Mouse (Mus musculus): Measurements from ENCODE around the gene Gabra4. TPM values are rescaled to one million over a fixed set of nuclear protein-coding genes. Genes with fewer than 3 reads are reported as not detected.

Gene Gabra4
- polyA plus RNA-seq (2016; fragmentation: Nextera tagmentation; extraction: Ambion mirVana): 2.1 and 2.4 TPM in 2 replicates

GRCm38 (mm10) chr5:71658115-71658497 lies at the start of gene Gabra4:
Gene Gabra4, minus strand, starts transcription at chr5:71658308.
- peak; percentile 33 for DNase-seq (ENCODE audit: extremely low spot score, low spot score)
- Histone ChIP-seq H3K4me3 (peak within 1 kb of the TSS; percentile 67), H3K36me3 (replicated peaks) (no peaks in the 10 kb centered on the region), H3K27me3 (ENCODE audit: poor library complexity, severe bottlenecking) (peaks cover 45% of the 10 kb centered on the region), H3K9me3 (no peaks in the 10 kb centered on the region), H3K27ac (peak within 1 kb of the TSS; percentile 68), H3K4me1 (peaks cover 22% of the 10 kb centered on the region)
- 0% methylated on average over 15 of the region's 15 CpGs for WGBS

GRCm38 (mm10) chr5:71701273-71701614 lies 43.1 kb upstream of the Gabra4 start:
- Histone ChIP-seq H3K4me1 (peaks cover 24% of the 10 kb centered on the region), H3K36me3 (replicated peaks) (no peaks in the 10 kb centered on the region), H3K27ac (peak overlapping the region; percentile 1; the same call in 1 of the 2 replicates), H3K9me3 (no peaks in the 10 kb centered on the region), H3K27me3 (ENCODE audit: poor library complexity, severe bottlenecking) (peaks cover 18% of the 10 kb centered on the region), H3K4me3 (peak overlapping the region; percentile 60)
- WGBS: under 1% methylated on average over 6 of the region's 6 CpGs
- DNase-seq (ENCODE audit: extremely low spot score, low spot score): no peak

- DNase-seq (ENCODE audit: extremely low spot score, low spot score): peak; percentile 67
- peaks cover 24% of the 10 kb centered on the region for H3K4me1 ChIP-seq
- peak overlapping the region; percentile 60 for H3K4me3 ChIP-seq
- peak overlapping the region; percentile 1; the same call in 1 of the 2 replicates for H3K27ac ChIP-seq
- no peaks in the 10 kb centered on the region for H3K9me3 ChIP-seq
- no peaks in the 10 kb centered on the region for H3K36me3 ChIP-seq (replicated peaks)
- H3K27me3 ChIP-seq (ENCODE audit: poor library complexity, severe bottlenecking): peaks cover 18% of the 10 kb centered on the region
- WGBS: under 1% methylated on average over 46 of the region's 46 CpGs
Observed at GRCm38 (mm10) chr5:71700468-71701272, 42.6 kb upstream of the Gabra4 start.

GRCm38 (mm10) chr5:71699696-71700467 lies 41.8 kb upstream of the Gabra4 start:
- no peak overlapping the region for H3K27ac ChIP-seq
- WGBS: under 1% methylated on average over 19 of the region's 19 CpGs
- peak; percentile 56 for DNase-seq (ENCODE audit: extremely low spot score, low spot score)
- peak overlapping the region; percentile 60 for H3K4me3 ChIP-seq
- peaks cover 18% of the 10 kb centered on the region for H3K27me3 ChIP-seq (ENCODE audit: poor library complexity, severe bottlenecking)
- no peaks in the 10 kb centered on the region for H3K9me3 ChIP-seq
- H3K4me1 ChIP-seq: peaks cover 24% of the 10 kb centered on the region
- no peaks in the 10 kb centered on the region for H3K36me3 ChIP-seq (replicated peaks)

GRCm38 (mm10) chr5:71665593-71665992 lies 7.5 kb upstream of the Gabra4 start:
- Histone ChIP-seq H3K4me3 (no peak overlapping the region), H3K27ac (no peak overlapping the region), H3K36me3 (replicated peaks) (no peaks in the 10 kb centered on the region), H3K4me1 (no peaks in the 10 kb centered on the region), H3K9me3 (no peaks in the 10 kb centered on the region), H3K27me3 (ENCODE audit: poor library complexity, severe bottlenecking) (no peaks in the 10 kb centered on the region)
- 67% methylated on average over 4 of the region's 4 CpGs for WGBS
- DNase-seq (ENCODE audit: extremely low spot score, low spot score): no peak

GRCm38 (mm10) chr5:71657482-71658114 lies 510 bp downstream of the Gabra4 start, which contains the start of gene Gabrb1:
Gene Gabrb1, plus strand, starts transcription at chr5:71658113.
- WGBS: under 1% methylated on average over 49 of the region's 49 CpGs
- Histone ChIP-seq H3K4me3 (peak within 1 kb of the TSS; percentile 67), H3K4me1 (peaks cover 22% of the 10 kb centered on the region), H3K27me3 (ENCODE audit: poor library complexity, severe bottlenecking) (peaks cover 45% of the 10 kb centered on the region), H3K36me3 (replicated peaks) (no peaks in the 10 kb centered on the region), H3K9me3 (no peaks in the 10 kb centered on the region), H3K27ac (peak within 1 kb of the TSS; percentile 68)
- peak; percentile 39 for DNase-seq (ENCODE audit: extremely low spot score, low spot score)

- Histone ChIP-seq H3K36me3 (replicated peaks) (no peaks in the 10 kb centered on the region), H3K4me3 (peak overlapping the region; percentile 67), H3K4me1 (peaks cover 22% of the 10 kb centered on the region), H3K9me3 (no peaks in the 10 kb centered on the region), H3K27ac (no peak overlapping the region), H3K27me3 (ENCODE audit: poor library complexity, severe bottlenecking) (peaks cover 45% of the 10 kb centered on the region)
- 5% methylated on average over 10 of the region's 10 CpGs for WGBS
- no peak for DNase-seq (ENCODE audit: extremely low spot score, low spot score)
Observed at GRCm38 (mm10) chr5:71656771-71657170, 1.3 kb downstream of the Gabra4 start.

GRCm38 (mm10) chr5:71654056-71654455 lies 4.1 kb downstream of the Gabra4 start:
- Histone ChIP-seq H3K4me1 (peaks cover 22% of the 10 kb centered on the region), H3K27ac (no peak overlapping the region), H3K27me3 (ENCODE audit: poor library complexity, severe bottlenecking) (peaks cover 38% of the 10 kb centered on the region), H3K36me3 (replicated peaks) (no peaks in the 10 kb centered on the region), H3K4me3 (no peak overlapping the region), H3K9me3 (no peaks in the 10 kb centered on the region)
- no peak for DNase-seq (ENCODE audit: extremely low spot score, low spot score)
- WGBS: 91% methylated on average over 5 of the region's 5 CpGs

GRCm38 (mm10) chr5:71648108-71648507 lies 10.0 kb downstream of the Gabra4 start:
- H3K27me3 ChIP-seq (ENCODE audit: poor library complexity, severe bottlenecking): no peaks in the 10 kb centered on the region
- no peaks in the 10 kb centered on the region for H3K9me3 ChIP-seq
- no peak overlapping the region for H3K27ac ChIP-seq
- H3K4me3 ChIP-seq: no peak overlapping the region
- WGBS: 83% methylated on average over 2 of the region's 2 CpGs
- H3K4me1 ChIP-seq: no peaks in the 10 kb centered on the region
- H3K36me3 ChIP-seq (replicated peaks): no peaks in the 10 kb centered on the region
- DNase-seq (ENCODE audit: extremely low spot score, low spot score): no peak

- H3K27me3 ChIP-seq (ENCODE audit: poor library complexity, severe bottlenecking): no peaks in the 10 kb centered on the region
- H3K27ac ChIP-seq: no peak overlapping the region
- no peaks in the 10 kb centered on the region for H3K4me1 ChIP-seq
- H3K36me3 ChIP-seq (replicated peaks): no peaks in the 10 kb centered on the region
- no peaks in the 10 kb centered on the region for H3K9me3 ChIP-seq
- DNase-seq (ENCODE audit: extremely low spot score, low spot score): no peak
- H3K4me3 ChIP-seq: no peak overlapping the region
- WGBS: 91% methylated on average over 10 of the region's 10 CpGs
Observed at GRCm38 (mm10) chr5:71639804-71640203, 18.3 kb downstream of the Gabra4 start.

- Histone ChIP-seq H3K36me3 (replicated peaks) (no peaks in the 10 kb centered on the region), H3K27me3 (ENCODE audit: poor library complexity, severe bottlenecking) (no peaks in the 10 kb centered on the region)
- DNase-seq (ENCODE audit: extremely low spot score, low spot score): no peak
Observed at GRCm38 (mm10) chr5:71627820-71628219, 30.3 kb downstream of the Gabra4 start.

GRCm38 (mm10) chr5:71616734-71617133 lies 41.4 kb downstream of the Gabra4 start:
- no peak overlapping the region for H3K27ac ChIP-seq
- H3K27me3 ChIP-seq (ENCODE audit: poor library complexity, severe bottlenecking): no peaks in the 10 kb centered on the region
- no peak for DNase-seq (ENCODE audit: extremely low spot score, low spot score)
- WGBS: 76% methylated on average over 4 of the region's 4 CpGs
- H3K4me1 ChIP-seq: no peaks in the 10 kb centered on the region
- H3K9me3 ChIP-seq: no peaks in the 10 kb centered on the region
- no peak overlapping the region for H3K4me3 ChIP-seq
- no peaks in the 10 kb centered on the region for H3K36me3 ChIP-seq (replicated peaks)

More at GRCm38 (mm10) chr5:71627820-71628219, 30.3 kb downstream of the Gabra4 start:
- no peak overlapping the region for H3K27ac ChIP-seq
- H3K4me1 ChIP-seq: no peaks in the 10 kb centered on the region
- WGBS: 88% methylated on average over 3 of the region's 3 CpGs
- H3K9me3 ChIP-seq: no peaks in the 10 kb centered on the region
- no peak overlapping the region for H3K4me3 ChIP-seq
